In the genomic region with DNA sequence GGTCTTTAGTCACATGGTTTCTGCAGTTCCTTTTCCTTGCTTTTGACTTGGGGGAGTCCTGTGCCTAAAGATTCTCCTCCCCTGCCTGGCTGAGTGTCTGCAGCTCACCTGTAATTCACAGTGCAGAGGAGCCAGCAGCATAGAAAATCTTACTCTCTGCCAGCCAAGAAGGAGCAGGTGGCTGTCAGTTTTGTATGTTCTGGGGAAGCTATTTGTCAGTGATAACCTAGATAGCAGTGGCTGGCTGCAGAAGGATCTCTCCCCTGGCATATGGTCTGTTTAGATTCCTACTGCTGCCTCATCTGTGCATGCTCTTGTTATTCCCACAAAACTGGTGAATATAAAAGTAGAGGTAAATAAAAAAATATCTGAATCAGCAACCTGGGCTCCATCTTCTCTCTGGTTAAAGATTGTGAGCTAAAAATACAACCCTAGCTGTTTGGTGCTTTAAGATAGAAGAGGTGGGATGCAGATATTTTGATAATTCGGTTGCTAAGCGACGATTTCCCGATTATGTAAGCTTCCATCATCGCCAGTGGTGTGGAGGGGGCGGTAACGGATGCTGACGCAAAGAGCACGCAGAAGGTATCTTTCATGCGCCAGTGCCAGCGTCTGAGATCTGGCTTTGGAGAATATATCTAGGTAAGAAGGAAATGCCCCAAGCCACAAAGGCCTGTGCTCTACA, we compare ENCODE assay signal across 12 mouse cellular contexts. TPM values are rescaled to one million over a fixed set of nuclear protein-coding genes. Genes with fewer than 3 reads are reported as not detected.
DNase-seq lines count a peak whose midpoint lies in the region; ATAC-seq lines count a peak whose summit lies in the region.
"Had no signal": no experiment of that assay in that cellular context is flagged by ENCODE, and none has a peak within 500 bp of the region (broad histone marks: within the 10 kb centered on the region; RNA-seq: fewer than 3 reads in every experiment).

No protein-coding gene starts in this region.

- intact Hi-C loops in gastrocnemius, postnatal 14 days (cut with DNase I; ENCODE audit: low total_unique reads) = no loop called here

- no peaks in the 10 kb centered on the region for H3K9me3 ChIP-seq in forebrain, embryonic 15.5 days
- H3K9me3 ChIP-seq in forebrain, embryonic 10.5 days = no peaks in the 10 kb centered on the region
- H3K9me3 ChIP-seq: limb, embryonic 12.5 days; neural tube, embryonic 13.5 days; stomach, embryonic 15.5 days had no signal

- H3K4me2 ChIP-seq in forebrain, embryonic 15.5 days (replicated peaks) = no peak overlapping the region
- H3K4me2 ChIP-seq: limb, embryonic 12.5 days; neural tube, embryonic 13.5 days; stomach, embryonic 15.5 days had no signal

- 79% methylated on average over 11 of the region's 11 CpGs for WGBS in forebrain, embryonic 15.5 days
- 96% methylated on average over 11 of the region's 11 CpGs for WGBS in forebrain, embryonic 10.5 days

- no peaks in the 10 kb centered on the region for H3K36me3 ChIP-seq in forebrain, embryonic 15.5 days
- H3K36me3 ChIP-seq in forebrain, embryonic 10.5 days (replicated peaks) = no peaks in the 10 kb centered on the region
- H3K36me3 ChIP-seq: limb, embryonic 12.5 days; neural tube, embryonic 13.5 days; stomach, embryonic 15.5 days had no signal

- H3K27ac ChIP-seq in forebrain, embryonic 15.5 days (replicated peaks) = peak overlapping the region; percentile 23; the same call in 1 of the 2 replicates
- H3K27ac ChIP-seq in forebrain, embryonic 10.5 days = no peak overlapping the region
- H3K27ac ChIP-seq: limb, embryonic 12.5 days; neural tube, embryonic 13.5 days; stomach, embryonic 15.5 days had no signal

- H3K9ac ChIP-seq in forebrain, embryonic 15.5 days (replicated peaks) = no peak overlapping the region
- H3K9ac ChIP-seq: limb, embryonic 12.5 days; neural tube, embryonic 13.5 days; stomach, embryonic 15.5 days had no signal

- H3K4me1 ChIP-seq in forebrain, embryonic 15.5 days = peaks cover 9% of the 10 kb centered on the region; the same call in 1 of the 2 replicates
- H3K4me1 ChIP-seq in forebrain, embryonic 10.5 days = no peaks in the 10 kb centered on the region
- H3K4me1 ChIP-seq: limb, embryonic 12.5 days; neural tube, embryonic 13.5 days; stomach, embryonic 15.5 days had no signal

- no peak overlapping the region for H3K4me3 ChIP-seq in forebrain, embryonic 15.5 days
- H3K4me3 ChIP-seq in forebrain, embryonic 10.5 days = no peak overlapping the region
- H3K4me3 ChIP-seq: limb, embryonic 12.5 days; neural tube, embryonic 13.5 days; stomach, embryonic 15.5 days had no signal

- DNase-seq in forebrain, embryonic 10.5 days (ENCODE audit: extremely low spot score, low spot score) = no peak
- DNase-seq in layer of hippocampus, postnatal 36 days = peak; percentile 67 to 68
- peak; percentile 41 for DNase-seq in retina, postnatal 1 day
- no peak for DNase-seq in thymus, postnatal 25 days
- no peak for DNase-seq in gastrocnemius, postnatal 14 days
- DNase-seq in heart, adult 11 months = no peak
- DNase-seq: lung, postnatal 36 days had no signal

- no peaks in the 10 kb centered on the region for H3K27me3 ChIP-seq in forebrain, embryonic 15.5 days
- no peaks in the 10 kb centered on the region for H3K27me3 ChIP-seq in forebrain, embryonic 10.5 days (ENCODE audit: poor library complexity, severe bottlenecking)
- H3K27me3 ChIP-seq: limb, embryonic 12.5 days; neural tube, embryonic 13.5 days; stomach, embryonic 15.5 days had no signal

- no peak for ATAC-seq in forebrain, embryonic 15.5 days (replicated peaks)
- ATAC-seq in frontal cortex, adult (ENCODE audit: low TSS enrichment) = peak; percentile 81

RNA-seq across cellular contexts. Expression of gene Slc2a13, which starts 41.1 kb away (rescaled TPM):
- polyA plus RNA-seq in forebrain, embryonic 15.5 days (2015; fragmentation: Nextera tagmentation; extraction: Ambion mirVana) = 2.3 and 2.8 TPM in 2 replicates
- polyA plus RNA-seq in forebrain, embryonic 10.5 days (2016; fragmentation: Nextera tagmentation; extraction: Ambion mirVana) = 0.43 and 0.62 TPM in 2 replicates
- 10 to 100 TPM; 72.1 to 72.8 TPM for total RNA-seq in layer of hippocampus, postnatal 36 days (2021)
- 1 to 10 TPM; 2.4 TPM for total RNA-seq in gastrocnemius, postnatal 14 days (2021)

RNA-seq across cellular contexts. Expression of gene Lrrk2, which starts 58.9 kb away (rescaled TPM):
- 1.3 and 1.6 TPM in 2 replicates for polyA plus RNA-seq in forebrain, embryonic 15.5 days (2015; fragmentation: Nextera tagmentation; extraction: Ambion mirVana)
- polyA plus RNA-seq in forebrain, embryonic 10.5 days (2016; fragmentation: Nextera tagmentation; extraction: Ambion mirVana) = 1.7 and 2.3 TPM in 2 replicates
- 10 to 100 TPM; 21.3 to 21.6 TPM for total RNA-seq in layer of hippocampus, postnatal 36 days (2021)
- total RNA-seq in gastrocnemius, postnatal 14 days (2021) = 1 to 10 TPM; 5.3 to 5.9 TPM

Comparison
In these comparisons a context has a peak if more than half of its experiments do, and no peak if none do; other contexts are left out.
1. DNase-seq: peak in layer of hippocampus, postnatal 36 days (2 of 2) and retina, postnatal 1 day (single experiment); none in forebrain, embryonic 10.5 days (single experiment), thymus, postnatal 25 days (single experiment), gastrocnemius, postnatal 14 days (single experiment) and heart, adult 11 months (single experiment).
2. RNA of gene Slc2a13, which starts 41.1 kb away (total RNA-seq): 72.1 to 72.8 TPM in layer of hippocampus, postnatal 36 days; 2.4 TPM in gastrocnemius, postnatal 14 days; every median in the first group is over 10 times any median in the second.